Mouse (Mus musculus) olfactory bulb, adult 2 months (tissue): ENCODE data around the gene Flt4.

Experiments
- CTCF ChIP-seq: fragments of 200-500 bp; IDR thresholded peaks from 2 replicates; pipeline ENCODE4 v1.5.1; 2012; ENCODE audit warnings: low read depth, mild to moderate bottlenecking, low read length, moderate library complexity; ENCODE audit not compliant: insufficient read depth
- POLR2A ChIP-seq: fragments of 200-500 bp; IDR thresholded peaks from 2 replicates; pipeline ENCODE4 v1.6.1; 2012; ENCODE audit warnings: mild to moderate bottlenecking, low read depth, low read length, moderate library complexity; ENCODE audit not compliant: insufficient read depth

- TF ChIP-seq CTCF, result no peak
- TF ChIP-seq POLR2A, result no peak
Observed at GRCm38 (mm10) chr11:49645677-49646076, 36.6 kb downstream of the Flt4 start.
